Mouse (Mus musculus) adrenal gland (tissue): ENCODE measurements at regions not wholly inside any gene's neighbourhood (a gene's known extent, or its start where the extent isn't known, plus 50 kb on each side); places are given as distances from the start of the nearest gene placed in this dataset.

Experiments
- microRNA-seq, 2 experiments: library from miRNA; unstranded; fragments of <30 nt; microRNA quantifications; one replicate each; pipeline ENCODE4; 2019

Small RNAs in the stretch of these regions (microRNA-seq; reads per million reads assigned to microRNA genes)
- gene Gm23694, result 0 reads per million in 2 experiments
- gene Gm24096, result 0 reads per million in 2 experiments
